Mouse (Mus musculus) CH12F3 (cell line): ENCODE measurements at regions not wholly inside any gene's neighbourhood (a gene's known extent, or its start where the extent isn't known, plus 50 kb on each side); places are given as distances from the start of the nearest gene placed in this dataset.
"Not testable (repeated sequence)": the region's sequence is repeated elsewhere in the genome, so short reads cannot be mapped to it uniquely, and the experiment has no call there.

Source experiments
- in situ Hi-C: fragments of 300-500 bp; cut with MboI; formaldehyde crosslinking; loops from 2 replicates; pipeline ENCODE4 v1.14.3; 2020; ENCODE audit warnings: low sequenced_read_pairs

DNA sequence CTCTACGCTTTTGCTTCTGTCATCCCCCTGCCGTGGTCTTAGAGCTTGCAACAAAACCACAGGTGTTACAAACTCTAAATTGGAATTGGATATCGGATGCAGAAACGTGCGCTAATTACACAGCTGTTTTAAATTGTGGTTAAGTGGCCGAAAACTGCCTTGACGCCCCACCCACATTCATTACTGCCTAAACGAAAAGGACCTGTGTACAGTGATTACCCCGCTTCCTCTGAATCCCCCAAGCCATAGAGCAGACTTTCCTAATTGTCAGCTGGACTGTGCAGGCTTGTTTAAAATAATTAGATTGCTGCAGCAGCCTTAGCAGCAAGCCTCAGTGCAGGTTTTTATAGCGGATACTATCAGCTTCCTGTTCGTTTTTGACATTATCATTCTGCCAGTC is 94.7 kb downstream of the Cxxc4 start:
- in situ Hi-C loops = no loop called here

GRCm38 (mm10) chr3:134331499-134332153 is 95.3 kb downstream of the Cxxc4 start:
- in situ Hi-C loops = no loop called here

- in situ Hi-C loops = not testable (repeated sequence)
Measured at GRCm38 (mm10) chr3:134339093-134339695, 102.9 kb downstream of the Cxxc4 start.

GRCm38 (mm10) chr3:134365948-134366347 is 129.7 kb downstream of the Cxxc4 start:
- in situ Hi-C loops = no loop called here

DNA sequence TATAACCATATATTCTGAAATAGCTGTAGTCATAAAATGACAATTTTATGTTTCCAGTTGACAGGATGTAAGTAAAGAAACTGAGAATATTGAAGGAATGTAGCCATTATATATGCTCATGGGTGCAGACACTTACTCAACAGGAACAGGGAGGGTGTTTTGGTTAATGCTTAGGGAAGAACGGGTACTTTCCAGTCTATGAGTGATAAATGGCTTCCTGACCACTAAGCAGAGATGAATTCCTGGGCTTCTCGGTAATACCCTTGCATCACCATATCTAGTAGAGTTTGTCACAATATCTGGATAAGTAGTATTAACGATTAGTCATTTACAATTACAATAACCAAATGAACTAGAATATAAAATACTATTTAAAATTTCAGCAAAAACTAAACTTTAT is 130.5 kb downstream of the Cxxc4 start:
- in situ Hi-C loops = no loop called here

- in situ Hi-C loops = no loop called here
Measured at GRCm38 (mm10) chr3:134368591-134368990, 132.3 kb downstream of the Cxxc4 start.

GRCm38 (mm10) chr3:134369126-134369525 is 132.8 kb downstream of the Cxxc4 start:
- in situ Hi-C loops = no loop called here

DNA sequence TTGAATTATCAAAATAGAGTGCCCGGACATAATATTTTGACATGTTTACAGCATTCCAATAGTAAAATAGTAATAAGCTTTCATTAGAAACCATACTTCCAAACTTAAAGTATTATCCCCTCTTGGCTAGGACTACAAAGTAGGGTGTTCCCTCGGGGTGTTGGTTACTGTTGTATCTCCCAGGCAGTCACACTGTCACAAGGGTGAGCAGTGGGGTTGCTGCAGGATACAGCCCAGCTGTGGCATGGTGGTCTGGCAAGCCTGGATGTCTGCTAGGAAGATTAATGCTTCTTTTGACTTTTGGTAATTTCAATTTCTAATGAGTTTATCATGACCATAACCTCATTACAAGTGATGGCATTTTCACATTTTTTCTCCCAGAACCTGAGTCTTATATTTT is 143.3 kb downstream of the Cxxc4 start:
- in situ Hi-C loops = no loop called here

GRCm38 (mm10) chr3:134390472-134391336 is 154.4 kb downstream of the Cxxc4 start:
- in situ Hi-C loops = no loop called here

GRCm38 (mm10) chr3:134400395-134401090 is 164.3 kb downstream of the Cxxc4 start:
- in situ Hi-C loops = no loop called here

DNA sequence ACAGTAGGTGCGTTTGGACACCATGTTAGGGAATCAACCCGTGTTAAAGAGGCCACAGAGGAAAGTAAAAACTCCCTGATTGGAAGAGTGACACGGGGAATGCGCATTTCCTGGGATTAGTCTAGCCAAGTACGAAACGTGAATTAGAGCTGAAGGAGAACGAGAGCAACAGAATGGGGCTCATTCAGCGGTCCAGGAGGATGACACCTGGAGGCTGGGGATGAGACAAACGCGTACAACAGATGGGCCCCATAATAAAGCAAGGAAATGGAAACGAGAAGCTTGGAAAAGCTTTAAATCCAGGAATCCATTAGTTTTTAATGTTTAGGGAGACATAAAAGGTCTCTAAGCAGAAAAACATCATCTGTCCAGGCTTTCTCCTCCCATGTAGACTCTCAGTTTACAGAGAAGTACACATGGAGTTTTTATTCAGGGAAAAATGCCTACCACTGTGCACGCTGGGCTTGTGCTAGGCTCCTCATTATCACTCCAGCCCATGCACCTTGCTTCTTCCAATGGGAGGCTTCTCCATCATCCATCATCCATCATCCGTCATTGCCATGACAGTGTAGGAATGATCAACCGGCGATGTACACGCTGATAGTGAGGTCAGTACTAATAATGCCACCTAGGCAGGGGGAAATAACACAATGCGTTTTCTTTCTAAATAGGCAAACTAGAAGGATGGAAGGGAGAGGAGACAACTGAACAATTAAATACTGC is 179.5 kb downstream of the Cxxc4 start:
- in situ Hi-C loops = no loop called here

- in situ Hi-C loops = no loop called here
Measured at GRCm38 (mm10) chr3:134427633-134428032, 191.3 kb downstream of the Cxxc4 start.

GRCm38 (mm10) chr3:134466611-134467010 is 230.3 kb downstream of the Cxxc4 start:
- in situ Hi-C loops = no loop called here

DNA sequence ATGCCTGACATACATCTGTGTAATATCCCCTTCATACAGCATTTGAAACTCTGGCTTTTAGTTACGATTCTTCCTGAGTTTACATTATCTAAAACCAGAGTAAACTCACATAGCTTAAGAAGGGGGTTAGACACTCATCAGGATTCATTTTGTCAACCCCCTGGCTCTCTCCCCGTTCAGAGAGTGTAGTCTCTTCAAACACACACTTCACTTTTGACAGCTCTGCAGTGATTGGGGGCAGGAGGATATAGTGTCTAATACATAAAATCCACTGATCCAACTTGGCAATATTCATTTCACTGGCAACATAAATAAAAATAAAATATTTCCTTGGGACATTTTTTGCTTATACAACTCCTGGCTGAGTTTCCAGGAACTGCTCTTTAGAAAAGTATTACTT is 251.0 kb downstream of the Cxxc4 start:
- in situ Hi-C loops = no loop called here

DNA sequence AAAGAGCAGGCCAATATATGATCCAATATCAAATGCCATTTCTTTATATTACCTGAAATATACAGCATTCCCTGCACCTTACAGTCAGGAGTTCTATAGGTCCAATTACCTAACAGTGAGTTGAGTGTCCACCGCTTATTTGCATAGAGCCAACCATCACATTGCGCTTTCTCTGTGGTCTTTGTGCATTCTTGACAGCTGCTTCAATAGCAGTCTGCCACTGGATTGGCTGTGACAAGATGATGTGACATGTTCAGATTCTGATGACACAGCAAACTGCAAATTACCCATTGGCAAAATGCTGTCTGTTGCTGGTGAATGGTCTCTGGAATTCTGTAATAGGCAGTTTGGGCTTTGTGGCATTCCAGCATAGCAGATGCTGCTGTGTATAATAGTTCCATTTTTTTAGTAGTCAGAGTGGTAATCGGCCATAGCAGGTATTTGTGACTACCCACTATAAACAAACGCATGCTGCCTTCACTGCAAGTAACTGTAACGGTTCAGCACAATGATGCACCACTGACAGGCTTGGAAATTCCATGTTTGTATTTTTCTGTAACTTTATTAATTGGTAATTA is 253.8 kb downstream of the Cxxc4 start:
- in situ Hi-C loops = no loop called here

GRCm38 (mm10) chr3:134509702-134510101 is 273.4 kb downstream of the Cxxc4 start:
- in situ Hi-C loops = no loop called here

DNA sequence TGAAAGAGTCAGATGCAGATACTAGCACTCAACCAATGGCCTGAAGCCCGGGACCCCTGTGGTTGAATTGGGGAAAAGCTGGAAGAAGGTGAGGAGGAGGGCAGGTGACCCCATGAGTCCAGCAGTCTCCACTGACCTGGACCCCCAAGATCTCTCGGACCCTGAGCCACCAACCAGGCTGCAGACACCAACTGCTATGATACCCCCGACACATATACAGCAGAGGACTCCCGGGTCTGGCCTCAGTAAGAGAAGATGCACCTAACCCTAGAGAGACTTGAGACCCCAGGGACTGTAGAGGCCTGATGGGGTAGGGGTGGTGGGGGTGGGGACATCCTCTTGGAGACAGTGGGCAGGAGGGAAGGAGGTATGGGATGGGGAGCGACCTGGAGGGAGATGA is 289.5 kb downstream of the Cxxc4 start:
- in situ Hi-C loops = no loop called here

GRCm38 (mm10) chr3:134560144-134560543 is 268.7 kb upstream of the Tacr3 start:
- in situ Hi-C loops = no loop called here

- in situ Hi-C loops = no loop called here
Measured at GRCm38 (mm10) chr3:134578759-134579158, 250.0 kb upstream of the Tacr3 start.

DNA sequence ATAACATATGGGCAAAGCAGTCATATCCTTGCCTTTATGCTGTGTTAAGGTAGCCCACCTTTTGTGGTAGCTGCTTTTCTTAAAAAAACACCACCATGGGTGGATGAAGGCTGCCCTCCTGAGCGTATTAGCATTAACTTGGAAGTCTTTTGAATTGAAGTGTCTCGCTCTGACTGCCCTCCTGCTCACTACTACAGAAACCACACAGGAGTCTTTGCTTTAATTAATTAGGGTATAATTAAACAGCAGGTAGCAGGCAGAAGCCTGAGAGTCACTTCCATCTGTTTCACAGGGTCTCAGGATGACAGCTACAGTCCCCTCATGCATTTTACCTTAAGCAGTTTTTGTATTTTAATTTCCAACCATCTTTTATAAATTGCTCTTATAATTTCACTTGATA is 240.2 kb upstream of the Tacr3 start:
- in situ Hi-C loops = no loop called here
